Mouse (Mus musculus) hematopoietic stem cell, adult 5-6 weeks (primary cell): ENCODE measurements around the gene Slc6a17. TPM values are rescaled to one million over a fixed set of nuclear protein-coding genes. Genes with fewer than 3 reads are reported as not detected.

Experiments used
- ATAC-seq, 2 experiments: fragments of 125-278 bp in 1 of 2; replicated peaks in 1 of 2; 2 replicates each; pipeline ENCODE4 v1.8.0; 2016 to 2017; ENCODE audit warnings: inconsistent platforms in 2 of 2, mild to moderate bottlenecking in 2 of 2, moderate number of reproducible peaks in 2 of 2, low read depth in 1 of 2, moderate TSS enrichment in 1 of 2; ENCODE audit not compliant: low FRiP score in 2 of 2, poor library complexity in 2 of 2, severe bottlenecking in 2 of 2, insufficient read depth in 1 of 2, low TSS enrichment in 1 of 2
- total RNA-seq: library from RNA; stranded (forward); fragments of 172-1452, 232-1000 nt; gene quantifications from 2 replicates; pipeline ENCODE4 v1.2.3, GENCODE M21; 2017

Slc6a17 gene
- total RNA-seq, 1 experiment from 2014 or later = 2.8 TPM

DNA sequence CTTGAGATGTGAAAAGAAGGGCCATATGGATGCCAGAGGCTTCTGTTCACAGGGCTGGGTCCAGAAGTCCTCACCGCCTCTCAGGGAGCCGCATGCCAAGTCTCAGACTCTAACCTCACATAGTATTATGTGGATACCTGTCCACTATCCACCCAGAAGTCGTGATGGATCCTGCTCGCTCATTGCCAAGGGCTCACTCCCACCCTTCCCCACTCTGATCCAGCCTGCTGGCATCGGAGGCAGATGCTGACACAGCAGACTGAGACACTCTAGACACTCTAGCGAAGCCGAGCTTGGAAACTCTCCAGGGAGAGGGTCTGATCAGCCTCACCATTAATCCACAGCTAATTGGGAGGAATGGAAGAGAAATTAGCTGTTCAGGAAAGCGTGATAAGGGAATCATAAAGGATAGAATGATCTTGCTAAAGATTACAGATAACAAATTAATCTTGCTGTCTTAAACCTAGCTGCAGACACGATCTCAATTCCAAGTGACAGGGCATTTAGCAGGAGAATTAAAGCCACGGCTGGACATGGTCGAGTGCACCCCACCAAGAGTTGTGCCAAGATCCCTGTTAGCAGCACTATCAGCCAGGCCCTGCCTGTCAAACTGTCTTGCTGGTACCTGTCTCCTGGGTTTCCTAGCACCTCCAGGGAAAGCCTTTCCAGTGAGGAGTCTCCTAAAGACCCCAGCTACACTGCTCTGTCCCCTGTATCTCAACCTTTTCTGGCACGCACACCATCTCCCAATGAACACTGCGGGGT lies 21.6 kb downstream of the Slc6a17 start:
- no peak for ATAC-seq

DNA sequence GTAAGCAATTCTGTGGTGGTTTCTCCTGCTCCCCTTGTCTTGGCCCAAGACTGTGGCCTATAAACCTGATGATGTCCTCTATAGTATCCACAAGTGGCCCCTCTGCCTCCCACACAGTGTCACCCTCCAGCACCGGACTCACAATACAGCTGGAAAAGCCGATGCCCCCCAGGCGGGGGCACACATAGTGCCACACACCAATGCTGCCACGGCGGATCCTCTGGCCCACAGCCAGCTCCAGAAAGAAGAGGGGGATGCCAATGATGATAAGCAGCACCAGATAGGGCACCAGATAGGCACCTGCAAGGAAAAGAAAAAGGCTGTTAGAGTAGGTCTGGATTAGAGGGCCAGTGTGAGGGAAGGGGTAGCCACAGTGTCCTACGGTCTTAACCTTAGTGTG lies 22.3 kb downstream of the Slc6a17 start:
- no peak for ATAC-seq

DNA sequence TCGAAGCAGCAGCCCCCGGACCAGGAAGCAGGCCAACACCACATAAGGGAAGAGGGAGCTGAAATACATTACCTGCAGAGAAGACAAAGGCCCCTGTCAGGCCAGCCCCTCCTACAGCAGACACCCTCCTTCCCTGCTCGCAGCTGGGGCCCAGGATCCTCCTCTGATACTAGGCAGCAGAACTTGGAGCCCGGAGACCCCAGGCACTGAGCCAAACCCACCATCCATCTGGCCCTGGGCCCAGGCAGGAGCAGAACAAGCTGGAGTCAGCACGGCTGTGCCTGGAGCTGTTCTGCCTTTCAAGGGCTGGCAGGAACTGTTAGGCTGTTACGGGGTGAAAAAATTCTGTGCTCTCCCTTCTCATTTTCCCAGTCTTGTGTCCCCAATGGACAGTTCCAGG lies 26.4 kb downstream of the Slc6a17 start:
- ATAC-seq = peak; percentile 58 to 66

DNA sequence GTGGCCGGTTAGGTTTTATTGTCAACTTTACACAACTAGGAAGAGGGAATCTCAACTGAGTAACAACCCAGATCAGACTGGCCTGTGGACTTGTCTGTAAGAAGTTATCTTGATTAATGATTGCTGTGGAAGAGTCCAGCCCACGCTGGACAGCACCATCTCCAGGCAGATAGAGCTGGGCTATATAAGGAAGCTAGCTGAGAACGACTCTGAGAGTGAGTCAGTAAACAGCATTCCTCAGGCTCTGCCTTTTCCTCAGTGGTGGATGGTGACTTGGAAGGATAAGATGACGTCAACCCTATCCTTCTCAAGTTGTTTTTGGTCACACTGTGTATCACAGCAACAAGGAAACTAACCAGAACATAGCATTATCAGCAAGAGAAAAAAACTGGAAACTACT lies 29.2 kb downstream of the Slc6a17 start:
- ATAC-seq = no peak

DNA sequence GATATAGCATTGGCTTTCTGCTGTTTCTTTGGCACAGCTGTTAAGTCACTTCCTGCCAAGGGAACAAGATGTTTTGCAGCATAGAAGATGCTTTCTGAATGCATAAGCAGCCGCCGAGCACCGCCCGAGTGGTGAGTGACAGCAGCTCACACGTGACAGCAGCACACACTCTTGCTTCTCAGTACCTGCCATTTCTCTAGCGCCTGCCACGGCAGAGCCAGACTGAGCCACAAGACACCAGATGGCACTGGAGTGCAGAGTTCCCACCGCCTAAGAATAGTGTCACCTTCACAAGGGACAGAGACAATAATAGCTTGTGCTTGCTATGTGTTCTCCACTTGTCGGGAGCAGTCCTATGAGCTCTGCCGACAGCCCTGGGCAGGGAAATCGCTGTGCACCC lies 34.5 kb downstream of the Slc6a17 start:
- ATAC-seq = peak; percentile 45 to 47; a peak in 2 of 4 replicates

DNA sequence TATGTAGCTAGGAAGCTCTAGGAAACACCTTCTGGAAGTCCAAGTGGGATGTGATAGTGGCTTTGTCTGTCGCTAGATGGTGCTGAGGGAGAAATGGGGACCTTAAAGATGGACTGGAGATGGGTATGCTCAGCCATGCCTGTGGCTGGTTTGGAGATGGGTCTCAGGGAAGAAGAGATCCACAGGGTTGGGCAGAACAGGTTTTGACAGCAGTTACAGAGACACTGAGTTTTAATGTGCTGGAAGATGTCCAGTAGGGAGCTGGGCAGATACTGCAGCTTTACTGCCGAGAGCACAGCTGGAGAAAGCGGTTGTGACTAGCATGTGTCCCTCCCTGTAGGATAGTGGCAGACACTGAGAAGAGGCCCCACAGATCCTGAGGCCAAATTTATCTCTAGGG lies 37.2 kb downstream of the Slc6a17 start:
- ATAC-seq = peak in 1 of 2 experiments; percentile 18; a peak in 1 of 4 replicates

DNA sequence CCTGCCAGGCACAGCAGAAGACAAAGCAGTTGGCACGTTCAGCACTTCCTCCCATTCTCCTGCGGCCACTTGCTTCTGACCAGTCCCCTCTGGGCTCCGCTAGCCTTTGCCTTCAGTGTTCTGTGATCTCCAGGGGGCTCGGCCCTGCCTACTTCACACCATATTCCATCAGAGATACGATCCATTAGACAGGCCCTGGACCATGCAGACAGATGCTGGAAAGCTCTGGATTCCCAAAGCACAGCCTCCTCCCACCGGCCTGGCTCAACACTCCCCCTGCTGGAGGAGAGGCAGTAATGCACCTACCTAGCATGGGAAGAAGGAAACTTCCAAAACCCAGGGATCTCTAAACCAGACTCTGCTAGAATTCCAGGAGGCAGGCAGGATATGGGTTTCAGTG lies 45.6 kb downstream of the Slc6a17 start:
- ATAC-seq = peak; percentile 42 to 51; a peak in 1 of 4 replicates

DNA sequence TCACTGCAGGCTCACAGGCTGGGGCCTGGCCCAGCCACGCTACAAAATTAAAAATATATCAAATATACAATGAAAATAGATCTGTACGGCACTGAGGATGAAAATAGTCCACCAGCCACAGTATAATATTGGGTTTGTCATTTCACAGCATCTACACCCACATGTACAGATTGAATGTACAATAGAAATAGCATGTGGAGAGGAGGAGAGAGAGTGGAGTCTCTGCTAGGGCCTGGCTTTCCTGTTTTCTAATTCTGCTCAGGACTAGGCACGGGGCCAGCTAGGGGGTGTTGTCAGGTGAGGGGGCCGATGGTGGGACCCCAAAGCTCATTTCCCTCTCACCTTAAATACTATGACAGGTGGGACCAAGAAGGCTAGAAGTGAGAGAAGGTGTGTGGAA lies 48.8 kb downstream of the Slc6a17 start:
- no peak for ATAC-seq

DNA sequence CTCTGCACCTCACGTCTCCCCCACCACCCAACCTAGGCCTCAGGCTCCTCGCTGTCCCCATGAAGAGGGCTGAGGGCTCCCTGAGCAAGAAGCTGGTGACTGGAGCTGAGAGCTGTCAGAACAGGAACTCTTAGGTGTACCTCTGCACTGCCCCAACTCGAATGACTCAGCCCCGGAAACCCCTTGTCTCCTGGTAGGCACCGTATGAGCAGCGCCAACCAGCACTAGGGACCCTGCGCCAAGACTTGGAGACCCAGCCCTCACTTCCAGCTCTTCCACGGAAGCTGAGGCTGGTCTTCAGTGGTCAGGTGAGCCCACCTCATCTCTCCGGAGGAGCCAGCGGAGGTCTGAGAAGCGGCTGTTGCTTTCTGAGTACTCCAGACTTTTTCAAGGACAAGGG lies 49.7 kb downstream of the Slc6a17 start:
- ATAC-seq = no peak

DNA sequence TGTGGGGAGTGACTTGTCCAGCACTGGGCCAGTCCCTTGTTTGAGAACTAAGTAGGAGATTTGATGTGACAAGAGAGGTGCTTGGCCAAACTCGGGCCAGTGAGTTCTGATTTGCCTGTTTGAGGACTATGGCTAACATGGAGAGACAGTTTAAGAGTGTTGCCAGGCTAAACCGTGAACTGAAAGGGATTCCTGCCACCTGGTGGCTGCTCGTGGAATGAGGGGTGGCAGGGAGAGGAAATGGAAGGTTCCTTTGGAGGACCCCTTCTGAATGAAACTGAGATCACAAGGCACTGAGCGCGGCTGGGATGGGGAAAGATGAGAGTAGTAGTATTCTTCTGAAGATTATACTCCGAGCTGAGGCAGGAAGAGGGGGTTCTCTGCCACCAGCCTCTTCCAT lies 51.2 kb downstream of the Slc6a17 start:
- ATAC-seq = peak; percentile 56 to 66

DNA sequence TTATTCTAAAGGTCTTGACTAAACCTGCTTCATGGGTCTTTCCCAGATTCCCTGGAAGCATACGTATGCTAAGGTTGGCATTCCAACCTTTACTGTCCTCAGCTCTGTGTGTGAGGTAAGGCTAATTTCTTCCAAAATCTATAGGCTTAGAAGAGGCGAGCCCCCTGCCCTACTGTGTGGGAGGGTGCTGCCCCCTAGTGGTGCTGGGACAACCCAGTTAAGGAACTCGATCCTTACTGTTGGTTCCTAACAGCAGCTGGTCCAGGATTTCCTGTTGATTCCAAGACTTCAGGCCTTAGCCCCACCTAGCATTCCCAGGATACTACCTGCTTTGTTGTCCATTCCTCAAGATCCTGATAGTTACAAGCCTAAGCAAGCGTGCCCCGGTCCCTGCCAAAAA lies 55.7 kb downstream of the Slc6a17 start:
- 0 out of 4 replicates have a peak, but pooled peaks of 1 of the 2 experiments have one; percentile 31 for ATAC-seq

DNA sequence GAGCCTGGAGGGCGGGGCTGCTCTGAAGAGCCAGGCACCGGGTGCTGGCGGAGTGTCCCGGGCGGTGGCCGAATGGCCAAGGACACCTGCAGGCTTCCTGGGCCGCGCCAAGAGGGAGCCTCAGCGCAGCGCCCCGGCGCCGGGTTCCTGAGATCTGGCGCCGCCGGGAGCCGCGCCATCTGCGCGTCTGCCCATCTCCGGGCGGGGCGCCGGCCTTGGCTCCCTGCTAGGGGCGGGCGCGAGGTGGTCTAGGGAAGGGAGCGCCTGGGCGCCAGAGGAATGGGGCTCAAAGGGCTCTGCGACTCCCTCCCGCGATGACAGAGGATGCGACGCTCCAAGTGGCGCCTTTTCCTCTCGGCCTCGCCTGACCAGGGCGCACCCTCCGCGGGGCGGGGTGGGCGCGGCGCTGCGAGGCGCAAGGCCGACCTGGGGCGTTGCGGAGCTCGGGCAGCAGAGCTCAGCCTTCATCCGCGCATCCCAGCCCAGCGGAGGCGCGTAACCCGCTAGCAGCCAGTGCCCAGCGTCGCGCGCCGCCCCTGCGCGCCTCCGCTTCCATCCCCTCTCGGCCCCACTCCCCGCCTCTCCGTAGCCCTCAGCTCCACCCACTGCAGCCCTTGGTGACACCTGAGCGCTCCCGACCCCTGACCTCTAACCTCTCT lies 57.9 kb downstream of the Slc6a17 start:
- ATAC-seq = no peak

DNA sequence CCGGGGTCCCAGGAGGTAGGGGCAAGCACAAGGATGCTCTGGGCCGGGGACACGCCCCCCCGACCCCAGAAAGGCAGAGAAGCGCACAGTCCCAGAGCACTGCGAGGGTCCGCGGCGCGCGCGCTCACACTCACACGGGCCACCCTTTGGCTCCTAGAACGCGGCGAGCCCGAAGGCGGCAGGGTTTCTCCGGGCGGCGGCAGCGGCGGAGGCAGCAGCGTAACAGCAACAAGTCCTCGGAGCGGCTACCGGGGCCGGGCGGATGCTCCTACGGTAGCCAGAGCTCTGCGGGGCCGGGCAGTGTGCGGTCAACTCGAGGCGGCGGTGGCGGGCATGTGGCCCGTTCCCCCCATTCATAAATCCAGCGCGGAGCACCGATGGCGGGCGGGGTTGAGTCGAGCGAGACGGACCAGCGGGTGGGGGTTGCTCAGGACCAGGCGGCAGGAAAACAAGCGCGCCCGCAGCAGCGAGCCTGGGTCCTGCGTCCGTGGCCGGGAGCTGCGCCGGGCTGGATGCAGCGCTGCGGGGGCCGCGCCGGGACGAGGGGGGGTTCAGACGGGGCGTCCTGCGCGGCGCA lies 58.5 kb downstream of the Slc6a17 start, which contains the start of gene Kcnc4:
Gene Kcnc4, minus strand, starts transcription at position 357 of the 577 bp plus-strand sequence.
- peak in 1 of 2 experiments; percentile 3; a peak in 1 of 4 replicates for ATAC-seq

DNA sequence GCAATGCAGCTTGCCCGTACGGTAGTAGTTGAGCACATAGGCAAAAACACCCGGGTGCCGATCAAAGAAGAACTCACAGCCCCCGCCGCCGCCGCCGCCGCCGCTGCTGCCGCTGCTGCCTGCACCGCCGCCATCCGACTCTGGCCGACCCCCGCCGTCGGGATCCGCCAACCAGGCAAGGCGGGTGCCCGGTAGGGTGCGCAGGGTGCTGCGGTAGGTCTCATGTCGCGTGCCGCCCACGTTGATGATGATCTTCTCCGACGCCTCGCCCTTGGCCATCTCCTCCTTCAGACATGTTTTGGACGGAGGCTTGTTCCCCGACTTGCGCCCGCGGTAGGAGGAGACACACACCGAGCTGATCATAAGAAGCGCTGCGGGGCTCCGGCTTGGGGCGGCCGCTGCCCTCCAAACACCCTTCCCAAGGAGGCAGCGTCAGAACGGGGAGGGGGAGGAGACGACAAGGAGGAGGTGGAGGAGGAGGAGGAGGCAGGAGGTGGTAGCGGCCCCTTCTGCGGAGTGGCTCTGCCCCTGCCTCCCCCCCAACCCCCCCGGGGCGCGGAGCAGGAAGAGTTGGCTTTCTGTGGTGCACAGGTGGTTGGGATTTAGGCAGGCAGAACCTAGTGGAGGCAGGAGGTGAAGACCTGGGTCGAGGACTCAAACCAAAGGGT lies 59.2 kb downstream of the Slc6a17 start:
- ATAC-seq = no peak; a peak in 1 of 4 replicates

DNA sequence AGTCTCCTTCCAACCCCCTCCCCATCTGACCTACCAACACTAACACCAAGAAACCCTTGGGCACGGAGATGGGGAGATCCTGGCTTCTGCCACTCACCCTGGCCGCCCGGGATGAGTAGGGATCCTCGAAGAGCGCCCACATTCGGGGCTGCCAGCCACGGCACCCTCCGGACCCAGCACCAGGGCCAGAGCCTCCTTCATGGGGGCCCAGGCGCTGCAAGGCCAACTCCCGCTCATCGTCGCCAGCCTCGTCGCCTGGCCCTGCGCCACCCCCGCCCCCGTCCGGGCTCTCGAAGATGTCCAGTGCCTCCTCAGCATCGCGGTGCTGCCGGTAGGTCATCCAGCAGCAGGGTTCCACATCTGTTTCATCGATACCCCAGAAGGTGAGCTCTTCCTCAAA lies 59.7 kb downstream of the Slc6a17 start:
- ATAC-seq = no peak

DNA sequence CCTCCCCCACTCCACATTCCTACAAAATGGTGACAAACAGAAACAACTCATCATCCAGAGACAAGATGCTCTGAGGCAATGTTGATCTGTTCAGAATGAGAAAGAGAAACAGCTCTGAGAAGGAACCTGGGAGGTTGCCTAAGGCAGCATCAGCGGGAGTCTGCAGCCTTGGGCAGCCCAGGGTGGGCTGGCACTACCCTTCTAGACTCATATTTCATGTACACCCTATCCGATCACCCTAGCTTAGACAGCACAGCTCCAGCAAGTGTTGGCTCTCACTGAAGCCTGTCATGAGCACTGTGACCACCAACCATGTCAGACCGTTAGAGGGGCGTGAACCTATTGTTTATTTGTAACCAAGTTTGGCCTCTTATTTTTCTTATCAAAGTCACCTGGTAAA lies 63.5 kb downstream of the Slc6a17 start:
- ATAC-seq = no peak

DNA sequence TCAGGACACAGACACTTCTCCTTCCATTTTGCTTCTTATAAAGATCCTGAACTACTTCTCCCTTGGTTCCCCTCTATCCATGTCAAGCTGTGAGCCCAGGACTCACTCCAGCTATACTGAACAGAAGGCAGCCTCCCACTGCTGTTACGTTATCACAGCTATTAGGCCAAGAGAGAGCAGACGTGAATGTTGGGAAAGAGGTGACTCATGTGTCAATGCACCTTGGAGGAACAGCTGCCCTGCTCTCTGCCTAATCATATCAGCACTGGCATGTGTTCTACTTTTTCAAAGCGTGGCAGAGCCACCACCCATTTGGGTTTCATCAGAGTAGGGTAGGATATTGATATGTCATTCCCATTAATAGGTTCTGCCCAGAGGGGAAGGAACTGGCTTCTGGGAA lies 71.0 kb downstream of the Slc6a17 start:
- no peak for ATAC-seq

DNA sequence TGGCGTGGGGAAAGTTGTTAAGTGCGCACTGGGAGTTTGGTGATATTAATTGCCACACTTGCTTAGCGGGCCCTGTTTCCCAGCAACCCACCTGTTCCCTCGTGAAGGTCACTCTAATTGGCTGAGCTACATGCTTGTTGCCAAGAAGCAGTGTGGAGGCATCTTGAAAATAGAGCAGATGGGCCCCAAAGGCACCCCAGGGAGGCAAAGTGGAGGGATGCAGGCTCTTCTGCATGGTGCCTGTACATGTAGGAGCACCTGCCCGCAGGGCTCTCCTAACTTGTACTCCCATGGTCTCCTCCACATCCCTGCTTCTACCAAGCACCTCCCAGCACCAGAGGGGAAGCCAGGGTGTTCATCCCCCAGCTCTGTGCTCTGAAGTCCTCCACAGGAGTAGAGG lies 74.0 kb downstream of the Slc6a17 start:
- no peak for ATAC-seq
